Mouse (Mus musculus) limb, embryonic 13.5 days (tissue): ENCODE data around the gene Gm13696. TPM values are rescaled to one million over a fixed set of nuclear protein-coding genes. Genes with fewer than 3 reads are reported as not detected.
A peak's percentile ranks its signal among the peaks of the same experiment; 100 is the strongest.
"Not testable (repeated sequence)": the region's sequence is repeated elsewhere in the genome, so short reads cannot be mapped to it uniquely, and the experiment has no call there.

Experiments
- ATAC-seq: fragments of 200-750 bp; cut with Nextera tagmentation; 2 replicates; pipeline ENCODE4 v1.8.0; 2017; ENCODE audit warnings: low read depth, moderate number of reproducible peaks, moderate TSS enrichment; ENCODE audit not compliant: low FRiP score
- H3K27ac ChIP-seq: fragments of 300-500 bp; sonication (generic); 2 replicates; pipeline ENCODE4 v1.5.1; 2015; ENCODE audit warnings: inconsistent platforms, mild to moderate bottlenecking, moderate library complexity
- H3K27me3 ChIP-seq: fragments of 300-500 bp; sonication (generic); 2 replicates; pipeline ENCODE4 v1.6.1; 2015; ENCODE audit warnings: mild to moderate bottlenecking, inconsistent platforms
- H3K36me3 ChIP-seq: fragments of 300-500 bp; sonication (generic); 2 replicates; pipeline ENCODE4 v1.6.1; 2015; ENCODE audit warnings: inconsistent platforms, mild to moderate bottlenecking, moderate library complexity
- H3K4me1 ChIP-seq: fragments of 300-500 bp; sonication (generic); 2 replicates; pipeline ENCODE4 v1.6.1; 2015; ENCODE audit warnings: inconsistent platforms
- H3K4me2 ChIP-seq: fragments of 300-500 bp; sonication (generic); replicated peaks from 2 replicates; pipeline ENCODE4 v1.6.1; 2015; ENCODE audit warnings: inconsistent platforms, mild to moderate bottlenecking, moderate library complexity
- H3K4me3 ChIP-seq: fragments of 300-500 bp; sonication (generic); 2 replicates; pipeline ENCODE4 v1.5.1; 2015; ENCODE audit warnings: moderate library complexity, mild to moderate bottlenecking, inconsistent platforms
- H3K9ac ChIP-seq: fragments of 300-500 bp; sonication (generic); 2 replicates; pipeline ENCODE4 v1.6.1; 2015; ENCODE audit warnings: mild to moderate bottlenecking, inconsistent platforms
- H3K9me3 ChIP-seq: fragments of 300-500 bp; sonication (generic); 2 replicates; pipeline ENCODE4 v1.6.1; 2016; ENCODE audit warnings: inconsistent platforms
- WGBS: fragments of 180-500 bp; shearing (Covaris S2); methylation state at CpG from one replicate; pipeline ENCODE4 v1.1.7; 2015; 5-methylcytosine and 5-hydroxymethylcytosine counted together
- polyA plus RNA-seq: library from polyadenylated mRNA; unstranded; fragments of >200 nt; fragmentation: Nextera tagmentation; extraction: Ambion mirVana; gene quantifications from 2 replicates; pipeline ENCODE4 v1.2.1, GENCODE M21; 2015

Gene Gm13696
- polyA plus RNA-seq, 1 experiment from 2014 or later: not detected

DNA sequence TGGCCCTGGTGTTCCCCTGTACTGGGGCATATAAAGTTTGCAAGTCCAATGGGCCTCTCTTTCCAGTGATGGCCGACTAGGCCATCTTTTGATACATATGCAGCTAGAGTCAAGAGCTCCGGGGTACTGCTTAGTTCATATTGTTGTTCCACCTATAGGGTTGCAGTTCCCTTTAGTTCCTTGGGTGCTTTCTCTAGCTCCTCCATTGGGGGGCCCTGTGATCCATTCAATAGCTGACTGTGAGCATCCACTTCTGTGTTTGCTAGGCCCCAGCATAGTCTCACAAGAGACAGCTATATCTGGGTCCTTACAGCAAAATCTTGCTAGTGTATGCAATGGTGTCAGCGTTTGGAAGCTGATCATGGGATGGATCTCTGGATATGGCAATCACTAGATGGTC lies 21.6 kb downstream of the Gm13696 start:
- H3K36me3 ChIP-seq, H3K27me3 ChIP-seq, H3K9me3 ChIP-seq, H3K4me3 ChIP-seq, H3K4me1 ChIP-seq, H3K4me2 ChIP-seq, H3K9ac ChIP-seq, H3K27ac ChIP-seq, ATAC-seq: not testable (repeated sequence)
- WGBS: 100% methylated on average over 1 of the region's 3 CpGs

DNA sequence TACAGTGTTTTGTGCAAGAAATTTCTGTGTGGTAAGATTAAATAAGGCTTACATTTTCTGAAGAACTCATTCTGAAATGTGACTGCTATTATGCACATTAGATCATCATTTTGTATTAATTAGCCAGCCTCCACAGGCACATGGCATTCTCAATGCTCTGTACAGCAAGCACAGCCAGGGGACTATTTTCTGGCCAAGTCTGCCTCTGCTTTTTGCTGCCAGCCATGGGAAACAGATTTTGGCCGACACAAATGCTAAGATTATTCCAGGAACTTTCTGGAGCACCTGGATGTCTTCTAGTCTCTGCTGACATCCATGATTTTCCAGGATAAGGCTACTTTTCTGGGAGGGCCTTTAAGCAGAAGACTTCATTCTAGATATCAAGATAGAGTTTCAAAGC lies 36.0 kb downstream of the Gm13696 start:
- H3K4me1 ChIP-seq: no peaks in the 10 kb centered on the region
- H3K9ac ChIP-seq: no peak overlapping the region
- H3K27me3 ChIP-seq: no peaks in the 10 kb centered on the region
- no peak overlapping the region for H3K27ac ChIP-seq
- H3K4me2 ChIP-seq: no peak overlapping the region
- no peak overlapping the region for H3K4me3 ChIP-seq
- ATAC-seq: no peak
- 58% methylated on average over 1 of the region's 1 CpGs for WGBS
- no peaks in the 10 kb centered on the region for H3K9me3 ChIP-seq
- no peaks in the 10 kb centered on the region for H3K36me3 ChIP-seq

DNA sequence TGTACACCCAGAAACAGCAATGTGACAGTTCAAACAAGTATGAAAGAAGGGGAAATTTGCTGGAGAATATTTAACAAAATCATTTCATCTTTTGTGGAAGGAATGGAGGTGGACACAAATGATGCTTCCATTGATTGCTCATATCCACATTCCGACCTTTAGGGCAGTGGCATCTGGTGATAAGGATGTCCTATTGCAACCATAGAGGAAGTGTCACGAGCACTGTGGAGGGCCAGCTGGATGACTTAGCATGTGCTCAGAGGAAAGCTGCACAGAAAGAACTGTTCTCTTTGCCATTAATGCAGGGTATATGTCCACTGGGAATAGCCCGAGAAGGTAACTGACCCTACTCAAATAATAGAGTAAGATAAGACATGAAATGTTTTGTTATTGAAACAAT lies 36.9 kb downstream of the Gm13696 start:
- no peak for ATAC-seq
- H3K36me3 ChIP-seq: no peaks in the 10 kb centered on the region
- H3K27ac ChIP-seq: no peak overlapping the region
- no peak overlapping the region for H3K4me3 ChIP-seq
- H3K9me3 ChIP-seq: no peaks in the 10 kb centered on the region
- H3K9ac ChIP-seq: no peak overlapping the region
- H3K27me3 ChIP-seq: no peaks in the 10 kb centered on the region
- H3K4me1 ChIP-seq: no peaks in the 10 kb centered on the region
- no peak overlapping the region for H3K4me2 ChIP-seq
- WGBS: 80% methylated on average over 3 of the region's 3 CpGs

DNA sequence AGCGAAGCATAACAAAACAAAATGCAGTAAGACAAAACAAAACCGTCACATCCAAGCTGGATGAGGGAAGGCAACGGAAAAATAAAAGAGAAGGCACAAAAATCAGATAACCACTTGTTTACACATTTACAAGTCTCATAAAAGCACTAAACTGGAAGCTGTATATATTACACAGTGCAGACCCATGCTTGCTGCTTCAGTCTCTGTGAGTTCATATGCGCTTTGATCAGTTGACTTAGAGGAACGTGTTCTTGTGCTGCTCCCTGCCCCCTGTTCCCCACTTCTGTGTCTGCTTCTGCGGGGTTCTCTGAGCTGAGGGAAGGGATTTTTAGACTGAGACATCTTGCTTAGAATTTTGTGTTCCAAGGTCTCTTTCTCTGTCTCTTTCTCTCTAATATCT lies 41.6 kb downstream of the Gm13696 start:
- Histone ChIP-seq H3K36me3 (no peaks in the 10 kb centered on the region), H3K9me3 (no peaks in the 10 kb centered on the region), H3K27me3 (no peaks in the 10 kb centered on the region), H3K4me1 (no peaks in the 10 kb centered on the region), H3K9ac (no peak overlapping the region), H3K4me2 (no peak overlapping the region), H3K27ac (no peak overlapping the region), H3K4me3 (no peak overlapping the region)
- ATAC-seq: no peak
- 58% methylated on average over 6 of the region's 6 CpGs for WGBS

DNA sequence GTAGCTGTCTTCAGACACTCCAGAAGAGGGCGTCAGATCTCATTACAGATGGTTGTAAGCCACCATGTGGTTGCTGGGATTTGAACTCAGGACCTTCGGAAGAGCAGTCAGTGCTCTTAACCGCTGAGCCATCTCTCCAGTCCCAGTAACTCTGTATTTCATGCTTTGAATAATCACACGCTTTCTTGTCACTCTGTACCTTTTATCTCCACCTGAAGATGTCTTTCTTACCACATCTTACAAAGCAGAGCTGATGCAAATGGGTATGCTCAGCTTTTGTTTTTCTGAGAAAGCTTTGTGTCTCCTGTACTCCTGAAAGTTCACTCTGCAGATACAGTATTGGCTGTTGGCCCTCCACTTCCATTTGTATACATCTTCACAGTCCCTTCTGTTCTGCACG lies 43.4 kb downstream of the Gm13696 start:
- H3K27me3 ChIP-seq, H3K36me3 ChIP-seq, H3K9me3 ChIP-seq, H3K4me3 ChIP-seq, H3K27ac ChIP-seq, H3K9ac ChIP-seq, ATAC-seq, H3K4me1 ChIP-seq, H3K4me2 ChIP-seq: not testable (repeated sequence)
- 79% methylated on average over 5 of the region's 5 CpGs for WGBS

DNA sequence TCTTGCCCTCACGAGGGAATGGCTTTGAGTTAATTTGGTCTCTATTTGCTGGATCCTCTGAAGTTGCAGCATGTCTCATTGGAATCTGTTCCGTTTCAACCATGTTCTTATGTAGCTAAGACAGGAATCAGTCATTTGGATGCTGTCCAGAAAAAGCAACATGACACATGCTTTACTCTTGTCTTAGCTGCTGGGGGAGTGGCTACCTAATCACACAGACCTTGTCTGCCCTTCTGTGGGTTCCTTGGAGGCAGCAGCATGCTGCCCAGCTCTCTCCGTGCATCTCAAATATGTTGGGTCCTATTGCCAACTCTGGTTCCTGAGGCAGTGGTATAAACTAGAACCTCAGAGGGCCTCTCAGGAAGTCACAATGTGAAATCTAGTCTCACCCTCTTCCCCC lies 45.4 kb downstream of the Gm13696 start:
- H3K4me1 ChIP-seq: no peaks in the 10 kb centered on the region
- no peak overlapping the region for H3K4me2 ChIP-seq
- H3K36me3 ChIP-seq: no peaks in the 10 kb centered on the region
- no peaks in the 10 kb centered on the region for H3K9me3 ChIP-seq
- no peak overlapping the region for H3K4me3 ChIP-seq
- ATAC-seq: no peak
- WGBS: 50% methylated on average over 3 of the region's 3 CpGs
- no peak overlapping the region for H3K9ac ChIP-seq
- no peak overlapping the region for H3K27ac ChIP-seq
- no peaks in the 10 kb centered on the region for H3K27me3 ChIP-seq

DNA sequence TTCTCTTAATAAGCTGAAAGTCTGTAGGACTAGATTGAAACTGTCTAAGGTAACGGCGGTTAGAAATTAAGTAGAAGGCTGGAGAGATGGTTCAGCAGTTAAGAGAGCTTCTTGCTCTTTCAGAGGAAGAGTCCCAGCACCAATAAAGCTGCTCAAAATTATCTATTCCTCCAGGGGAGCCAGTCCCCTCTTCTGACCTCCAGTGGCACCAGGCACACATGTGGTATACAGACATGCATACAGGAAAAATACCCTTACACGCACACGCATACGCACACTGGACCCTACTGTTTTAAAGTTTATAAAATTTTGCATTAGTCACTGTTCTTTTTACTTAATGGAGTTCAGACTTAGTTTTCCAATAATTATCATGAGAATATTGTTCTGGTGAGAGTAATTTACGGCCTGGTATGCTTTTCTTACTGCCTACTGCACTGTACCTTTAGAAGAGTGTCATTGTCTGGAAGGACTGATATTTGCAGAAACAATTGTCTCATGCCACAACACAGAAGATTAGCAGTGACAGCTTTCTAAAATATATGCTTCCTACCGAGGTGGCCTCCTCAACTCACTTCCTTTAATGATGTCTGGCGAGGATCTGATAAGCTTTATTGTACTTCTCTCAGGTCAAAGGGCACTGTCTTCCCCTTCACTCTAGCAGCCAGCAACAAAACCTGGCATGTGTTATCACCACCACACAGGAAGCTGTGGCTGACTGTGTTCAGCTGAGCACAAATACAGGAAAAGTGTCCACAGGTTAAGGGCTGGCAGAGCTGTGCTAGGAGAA lies 46.8 kb downstream of the Gm13696 start:
- Histone ChIP-seq H3K4me1 (no peaks in the 10 kb centered on the region), H3K9me3 (no peaks in the 10 kb centered on the region), H3K36me3 (no peaks in the 10 kb centered on the region), H3K27ac (no peak overlapping the region), H3K27me3 (no peaks in the 10 kb centered on the region), H3K4me3 (no peak overlapping the region), H3K9ac (no peak overlapping the region), H3K4me2 (no peak overlapping the region)
- no peak for ATAC-seq
- 60% methylated on average over 8 of the region's 8 CpGs for WGBS

DNA sequence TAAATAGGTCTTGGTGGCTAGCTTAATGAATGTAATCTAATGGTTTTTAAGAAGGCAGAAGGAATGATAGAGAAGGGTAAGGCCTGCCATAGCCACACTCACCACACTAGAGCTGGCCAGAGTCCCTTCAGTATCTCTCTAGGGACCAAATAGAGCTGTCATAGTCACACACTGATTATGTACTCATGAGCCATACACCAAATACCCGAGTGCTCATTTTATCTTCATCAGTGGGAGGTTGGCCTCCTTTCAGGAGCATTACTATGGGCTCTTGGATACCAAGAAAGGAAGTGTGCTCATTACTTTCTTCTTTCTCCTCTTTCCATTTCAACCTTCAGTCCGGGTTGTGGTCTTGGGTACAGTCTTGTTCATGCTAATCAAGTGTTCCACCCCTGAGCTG lies 49.0 kb downstream of the Gm13696 start:
- no peak overlapping the region for H3K4me3 ChIP-seq
- H3K4me2 ChIP-seq: no peak overlapping the region
- no peak overlapping the region for H3K9ac ChIP-seq
- H3K27ac ChIP-seq: no peak overlapping the region
- no peaks in the 10 kb centered on the region for H3K36me3 ChIP-seq
- no peaks in the 10 kb centered on the region for H3K9me3 ChIP-seq
- WGBS: 88% methylated on average over 2 of the region's 2 CpGs
- no peaks in the 10 kb centered on the region for H3K27me3 ChIP-seq
- no peak for ATAC-seq
- no peaks in the 10 kb centered on the region for H3K4me1 ChIP-seq

DNA sequence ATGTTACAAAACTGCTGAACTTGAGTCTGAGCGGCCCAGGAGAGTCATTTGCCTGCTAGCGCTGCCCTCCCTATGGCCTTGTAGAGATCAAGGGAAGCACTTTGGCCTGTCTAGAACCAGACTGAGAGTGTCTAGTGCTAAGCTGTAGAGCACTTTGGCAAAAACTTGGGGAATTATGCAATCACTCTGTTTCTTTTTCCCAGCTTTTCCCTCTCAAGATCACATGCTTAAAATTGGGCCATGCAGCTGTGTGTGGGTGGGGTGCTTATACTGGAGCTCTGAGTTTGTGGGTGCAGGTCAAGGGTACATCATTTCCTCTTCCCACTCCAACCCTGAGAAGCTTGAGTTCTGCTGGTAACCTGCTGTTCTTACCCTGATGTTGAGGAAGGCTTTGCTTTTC lies 50.0 kb downstream of the Gm13696 start:
- H3K27me3 ChIP-seq: no peaks in the 10 kb centered on the region
- WGBS: 79% methylated on average over 2 of the region's 2 CpGs
- no peak overlapping the region for H3K4me2 ChIP-seq
- H3K4me3 ChIP-seq: no peak overlapping the region
- no peaks in the 10 kb centered on the region for H3K9me3 ChIP-seq
- no peaks in the 10 kb centered on the region for H3K36me3 ChIP-seq
- H3K27ac ChIP-seq: peak overlapping the region; percentile 10; the same call in 1 of the 2 replicates
- H3K4me1 ChIP-seq: no peaks in the 10 kb centered on the region
- no peak for ATAC-seq
- H3K9ac ChIP-seq: no peak overlapping the region

DNA sequence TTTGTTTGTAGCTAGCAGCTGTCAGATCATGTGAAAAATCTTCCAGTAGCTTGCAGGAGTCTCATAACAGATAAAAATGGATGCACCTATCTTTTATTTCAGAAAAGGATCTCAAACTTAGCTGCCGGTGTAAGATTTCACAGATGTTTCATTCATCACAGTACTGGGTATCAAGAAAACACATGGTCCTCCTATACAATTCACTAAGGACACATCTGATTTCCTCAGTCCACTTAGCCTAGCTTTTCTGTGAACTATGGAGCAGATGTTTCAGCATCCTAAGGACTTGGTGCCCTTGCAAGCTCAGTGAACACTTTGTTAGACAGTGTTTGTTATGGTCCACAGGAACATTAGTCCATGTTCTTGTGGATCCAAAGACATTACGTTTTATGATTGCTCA lies 50.4 kb downstream of the Gm13696 start:
- ATAC-seq: no peak; the same call in 1 of the 2 replicates
- WGBS: 69% methylated on average over 2 of the region's 2 CpGs
- Histone ChIP-seq H3K9me3 (no peaks in the 10 kb centered on the region), H3K27me3 (no peaks in the 10 kb centered on the region), H3K36me3 (no peaks in the 10 kb centered on the region), H3K9ac (no peak overlapping the region), H3K4me3 (no peak overlapping the region), H3K27ac (0 out of 2 replicates have a peak overlapping the region, but pooled peaks have one; percentile 10), H3K4me2 (no peak overlapping the region), H3K4me1 (no peaks in the 10 kb centered on the region)

Other genes with a start within 250 kb of the Gm13696 start
- gene Itgav, start 248.7 kb upstream of the Gm13696 start, polyA plus RNA-seq: 70.1 and 70.2 TPM in 2 replicates
- 18.1 and 18.6 TPM in 2 replicates for gene Fam171b, start 160.5 kb upstream of the Gm13696 start, polyA plus RNA-seq
- gene Zswim2, start 31.9 kb upstream of the Gm13696 start, polyA plus RNA-seq: not detected in 2 replicates
- gene Gm13698, start 17.4 kb upstream of the Gm13696 start, polyA plus RNA-seq: not detected in 2 replicates
- not detected in 2 replicates for gene Gm13693, start 11.6 kb upstream of the Gm13696 start, polyA plus RNA-seq
- gene Gm13695, start 5.8 kb upstream of the Gm13696 start, polyA plus RNA-seq: not detected in 2 replicates
- gene Gm13694, start 5.8 kb downstream of the Gm13696 start, polyA plus RNA-seq: not detected in 2 replicates
- not detected in 2 replicates for gene Gm13697, start 11.6 kb downstream of the Gm13696 start, polyA plus RNA-seq
- not detected in 2 replicates for gene Gm13691, start 17.4 kb downstream of the Gm13696 start, polyA plus RNA-seq